Mouse (Mus musculus): ENCODE results near the gene Rarb.

- no peak for TF ChIP-seq POLR2A (IDR thresholded peaks at IDR 0.05; ENCODE audit: insufficient read length, low read depth)
- no peak for TF ChIP-seq REST (IDR thresholded peaks at IDR 0.05; ENCODE audit: insufficient read depth, insufficient read length)
Observed at GRCm38 (mm10) chr14:16427569-16427968, 391.4 kb downstream of the Rarb start.
